ENCODE assay signal across 9 mouse cellular contexts in genomic region chr14:105474991-105475553, GRCm38 (mm10).
A peak's percentile ranks its signal among the peaks of the same experiment; 100 is the strongest.
DNase-seq lines count a peak whose midpoint lies in the region; ATAC-seq lines count a peak whose summit lies in the region.
"Had no signal": no experiment of that assay in that cellular context is flagged by ENCODE, and none has a peak within 500 bp of the region (broad histone marks: within the 10 kb centered on the region; RNA-seq: fewer than 3 reads in every experiment).

No protein-coding gene starts in this region.

- H3K4me2 ChIP-seq in liver, embryonic 12.5 days = no peak overlapping the region
- H3K4me2 ChIP-seq: heart, embryonic 15.5 days had no signal

- no peaks in the 10 kb centered on the region for H3K4me1 ChIP-seq in liver, embryonic 12.5 days

- no peak overlapping the region for H3K9ac ChIP-seq in liver, embryonic 12.5 days
- H3K9ac ChIP-seq: heart, embryonic 15.5 days had no signal

- no peak for ATAC-seq in liver, embryonic 12.5 days

- DNase-seq in heart, postnatal 4 days = peak; percentile 16
- no peak for DNase-seq in heart, adult 11 months
- DNase-seq in NIH3T3 (ENCODE audit: low read depth) = peak; percentile 79
- DNase-seq in cerebellum, postnatal 14 days = peak; percentile 59
- DNase-seq in left cerebral cortex, postnatal 36 days (ENCODE audit: low spot score in 2 of 2) = peak; percentile 14 to 26
- peak; percentile 26 to 40 for DNase-seq in right cerebral cortex, postnatal 36 days (ENCODE audit: low spot score in 2 of 2)
- no peak for DNase-seq in ovary, adult 18-20 months (ENCODE audit: low spot score)

- no peaks in the 10 kb centered on the region for H3K9me3 ChIP-seq in liver, embryonic 12.5 days (replicated peaks)
- H3K9me3 ChIP-seq: heart, embryonic 15.5 days had no signal

- H3K27me3 ChIP-seq in liver, embryonic 12.5 days (replicated peaks) = no peaks in the 10 kb centered on the region
- H3K27me3 ChIP-seq: heart, embryonic 15.5 days had no signal

- no peaks in the 10 kb centered on the region for H3K36me3 ChIP-seq in liver, embryonic 12.5 days
- H3K36me3 ChIP-seq: heart, embryonic 15.5 days had no signal

- intact Hi-C loops in left cerebral cortex, postnatal 36 days (cut with DNase I) = loop anchor here (5.0 to 10.0 kb wide), 2 partner anchors 160 to 447 kb away; no protein-coding TSS in a partner anchor

- no peak overlapping the region for H3K27ac ChIP-seq in liver, embryonic 12.5 days
- H3K27ac ChIP-seq: heart, embryonic 15.5 days had no signal

- no peak overlapping the region for H3K4me3 ChIP-seq in liver, embryonic 12.5 days
- H3K4me3 ChIP-seq: heart, embryonic 15.5 days had no signal

Comparison
In these comparisons a context has a peak if more than half of its experiments do, and no peak if none do; other contexts are left out.
1. DNase-seq: peak in heart, postnatal 4 days (single experiment), NIH3T3 (single experiment), cerebellum, postnatal 14 days (2 of 2), left cerebral cortex, postnatal 36 days (2 of 2) and right cerebral cortex, postnatal 36 days (2 of 2); none in heart, adult 11 months (single experiment) and ovary, adult 18-20 months (single experiment).